Mouse (Mus musculus): ENCODE results near the gene Gm37240. TPM values are rescaled to one million over a fixed set of nuclear protein-coding genes. Genes with fewer than 3 reads are reported as not detected.
A peak's percentile ranks its signal among the peaks of the same experiment; 100 is the strongest.

Gm37240 gene
- total RNA-seq, 2 experiments from 2014 or later: 3.9 to 6.6 TPM

GRCm38 (mm10) chr3:84748139-84748538 lies 1139.2 kb downstream of the Gm37240 start:
- no peak for DNase-seq

- DNase-seq: peak; percentile 33
These were observed 1141.7 kb downstream of the Gm37240 start for GRCm38 (mm10) chr3:84745537-84746189.

GRCm38 (mm10) chr3:84744707-84745106 lies 1142.6 kb downstream of the Gm37240 start:
- peak; percentile 10 for DNase-seq

- no peak for DNase-seq
These were observed 1147.2 kb downstream of the Gm37240 start for GRCm38 (mm10) chr3:84740050-84740596.

GRCm38 (mm10) chr3:84737137-84737536 lies 1150.2 kb downstream of the Gm37240 start:
- DNase-seq: no peak

GRCm38 (mm10) chr3:84735716-84736115 lies 1151.6 kb downstream of the Gm37240 start:
- DNase-seq: no peak

GRCm38 (mm10) chr3:84732516-84732915 lies 1154.8 kb downstream of the Gm37240 start:
- no peak for DNase-seq

- DNase-seq: no peak
These were observed 1155.3 kb downstream of the Gm37240 start for GRCm38 (mm10) chr3:84732016-84732502.

- no peak for DNase-seq
These were observed 1155.8 kb downstream of the Gm37240 start for GRCm38 (mm10) chr3:84731403-84732015.

- DNase-seq: no peak
These were observed 1156.3 kb downstream of the Gm37240 start for GRCm38 (mm10) chr3:84731003-84731402.

GRCm38 (mm10) chr3:84729806-84730205 lies 1157.5 kb downstream of the Gm37240 start:
- DNase-seq: no peak

GRCm38 (mm10) chr3:84723996-84724395 lies 1163.3 kb downstream of the Gm37240 start:
- no peak for DNase-seq

GRCm38 (mm10) chr3:84722680-84723079 lies 1164.6 kb downstream of the Gm37240 start:
- no peak for DNase-seq

GRCm38 (mm10) chr3:84715073-84715768 lies 1172.1 kb downstream of the Gm37240 start:
- DNase-seq: no peak

- no peak for DNase-seq
These were observed 1174.4 kb downstream of the Gm37240 start for GRCm38 (mm10) chr3:84712941-84713340.

GRCm38 (mm10) chr3:84710723-84711122 lies 1176.6 kb downstream of the Gm37240 start:
- no peak for DNase-seq

- no peak for DNase-seq
These were observed 1177.4 kb downstream of the Gm37240 start for GRCm38 (mm10) chr3:84709967-84710366.

- DNase-seq: no peak
These were observed 1178.2 kb downstream of the Gm37240 start for GRCm38 (mm10) chr3:84709100-84709499.

- no peak for DNase-seq
These were observed 1178.8 kb downstream of the Gm37240 start for GRCm38 (mm10) chr3:84708469-84708868.

GRCm38 (mm10) chr3:84705224-84705623 lies 1182.1 kb downstream of the Gm37240 start:
- DNase-seq: no peak

GRCm38 (mm10) chr3:84703083-84703810 lies 1184.1 kb downstream of the Gm37240 start:
- no peak for DNase-seq

GRCm38 (mm10) chr3:84701964-84702363 lies 1185.4 kb downstream of the Gm37240 start:
- no peak for DNase-seq
